Mouse (Mus musculus) layer of hippocampus, postnatal 14 days (tissue): Measurements from ENCODE around the gene Ankrd2. TPM values are rescaled to one million over a fixed set of nuclear protein-coding genes. Genes with fewer than 3 reads are reported as not detected.
"Not testable (repeated sequence)": the region's sequence is repeated elsewhere in the genome, so short reads cannot be mapped to it uniquely, and the experiment has no call there.

Source experiments
- DNase-seq, 2 experiments: peaks; one replicate each; pipeline ENCODE4 v3.0.0; 2021 to 2022; ENCODE audit warnings: low spot score in 2 of 2, mixed read lengths in 1 of 2
- total RNA-seq, 2 experiments: library from RNA; stranded (reverse); gene quantifications; 2 replicates each; pipeline ENCODE4 v1.2.3; 2021

The Ankrd2 gene
- total RNA-seq, 2 experiments from 2014 or later = 0.30 to 0.45 TPM

DNA sequence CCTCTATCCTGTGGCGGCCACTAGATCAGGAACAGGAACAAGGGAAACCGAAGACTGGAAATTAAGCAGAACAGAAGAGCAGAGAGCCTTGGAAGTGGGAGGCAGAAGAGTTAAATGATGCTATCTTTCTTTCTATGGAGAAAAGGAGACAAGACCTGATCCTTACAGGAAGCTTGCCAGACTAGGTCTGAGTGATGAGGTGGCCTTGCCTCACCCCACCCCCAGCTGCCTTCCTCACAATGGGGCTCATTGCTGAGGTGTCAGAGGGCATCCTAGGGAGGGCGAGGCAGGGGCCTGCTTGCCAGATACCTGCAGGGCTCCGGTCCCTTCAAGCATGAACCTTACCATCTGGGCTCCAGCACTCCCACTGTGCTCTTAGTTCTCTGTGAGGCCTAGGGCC, 16.1 kb downstream of the Ankrd2 start, which contains the start of gene 4933411K16Rik:
Gene 4933411K16Rik, plus strand, starts transcription at position 301 of the 400 bp plus-strand sequence.
- DNase-seq = no peak

- no peak for DNase-seq
Observed at GRCm38 (mm10) chr19:42054255-42054654, 18.5 kb downstream of the Ankrd2 start.

DNA sequence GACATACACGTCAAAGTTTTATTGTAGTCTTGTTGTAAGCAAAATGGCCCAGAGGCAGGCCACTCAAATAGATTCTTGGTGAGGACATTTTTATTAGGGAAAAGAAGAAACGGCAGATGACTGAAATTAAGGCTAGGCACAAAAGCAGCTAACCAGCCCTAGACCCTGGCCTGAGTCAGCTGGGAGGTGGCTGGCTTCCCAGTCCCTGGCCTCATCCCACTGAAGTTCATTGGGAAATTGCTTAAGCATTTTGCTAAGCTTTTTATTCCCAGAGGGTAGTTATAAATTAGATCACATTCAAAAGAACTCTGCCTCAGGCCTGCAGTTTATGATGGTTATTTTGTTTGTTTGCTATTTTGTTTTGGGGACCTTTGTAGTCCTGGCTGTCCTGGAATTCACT, 20.1 kb downstream of the Ankrd2 start:
- no peak for DNase-seq

GRCm38 (mm10) chr19:42056719-42057409, 21.1 kb downstream of the Ankrd2 start:
- DNase-seq = no peak

- DNase-seq = no peak
Observed at GRCm38 (mm10) chr19:42058426-42058825, 22.6 kb downstream of the Ankrd2 start.

GRCm38 (mm10) chr19:42061443-42061842, 25.6 kb downstream of the Ankrd2 start:
- no peak for DNase-seq

DNA sequence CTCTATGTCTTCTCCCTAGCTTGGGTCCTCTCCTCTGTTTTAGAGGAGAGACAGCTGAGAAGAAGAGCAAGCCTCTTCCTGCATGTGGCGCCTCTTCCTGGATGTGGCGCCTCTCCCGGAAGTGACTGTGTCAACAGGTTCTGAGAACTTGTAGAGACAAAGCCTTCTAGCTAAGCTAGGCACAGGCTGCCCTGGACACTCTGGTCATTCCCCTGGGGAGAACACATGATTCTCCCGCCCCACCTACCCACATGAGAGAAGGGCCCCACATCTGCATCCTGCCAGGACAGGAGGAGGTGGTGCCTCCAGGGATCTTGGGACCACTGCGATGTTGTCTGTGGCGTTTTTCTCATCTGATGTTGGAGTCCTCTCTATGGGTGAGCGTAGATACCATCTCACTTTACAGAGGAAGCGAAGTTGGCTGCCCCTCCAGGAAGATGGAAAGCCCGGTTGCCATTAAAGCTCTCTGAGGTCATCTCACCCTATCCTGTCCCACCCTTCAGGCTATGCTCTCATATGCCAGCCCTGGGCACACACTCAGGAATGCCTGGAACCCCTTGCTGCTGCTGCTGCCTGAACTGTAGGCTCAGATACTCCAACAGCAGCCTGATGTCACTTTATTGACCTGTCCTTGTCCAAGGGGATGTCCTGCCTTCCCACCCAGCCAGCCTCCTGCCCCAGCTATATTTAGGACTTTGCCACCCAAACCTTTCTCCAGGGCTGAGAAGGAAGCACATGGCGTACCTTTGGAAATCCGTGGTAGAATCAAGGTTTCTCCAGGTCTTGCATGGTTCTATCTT, 32.8 kb downstream of the Ankrd2 start:
- DNase-seq = no peak

- peak in 1 of 2 experiments; percentile 29 for DNase-seq
Observed at GRCm38 (mm10) chr19:42069241-42069525, 33.4 kb downstream of the Ankrd2 start.

- DNase-seq = no peak
Observed at GRCm38 (mm10) chr19:42071221-42071620, 35.4 kb downstream of the Ankrd2 start.

- DNase-seq = no peak
Observed at GRCm38 (mm10) chr19:42071886-42072608, 36.2 kb downstream of the Ankrd2 start.

DNA sequence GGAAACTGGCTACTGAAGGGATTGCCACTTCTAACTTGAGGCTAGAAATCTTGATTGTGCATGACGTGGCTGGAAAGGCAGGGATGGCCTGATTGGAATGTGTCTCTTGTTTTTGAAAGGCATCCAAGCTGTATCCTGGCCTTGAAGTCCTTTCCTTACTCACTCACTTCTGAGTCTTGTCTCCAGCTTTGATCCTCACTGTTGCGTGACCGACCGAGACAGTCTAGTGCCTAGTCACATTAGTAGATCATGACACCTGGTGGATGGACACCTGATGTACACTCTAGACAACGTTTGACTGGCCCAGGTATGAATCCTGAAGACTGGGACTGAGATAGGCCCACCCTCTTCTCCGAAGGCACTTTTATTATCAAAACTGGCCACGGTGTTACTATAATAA, 37.0 kb downstream of the Ankrd2 start:
- no peak for DNase-seq

GRCm38 (mm10) chr19:42075051-42075450, 39.3 kb downstream of the Ankrd2 start:
- DNase-seq = no peak

DNA sequence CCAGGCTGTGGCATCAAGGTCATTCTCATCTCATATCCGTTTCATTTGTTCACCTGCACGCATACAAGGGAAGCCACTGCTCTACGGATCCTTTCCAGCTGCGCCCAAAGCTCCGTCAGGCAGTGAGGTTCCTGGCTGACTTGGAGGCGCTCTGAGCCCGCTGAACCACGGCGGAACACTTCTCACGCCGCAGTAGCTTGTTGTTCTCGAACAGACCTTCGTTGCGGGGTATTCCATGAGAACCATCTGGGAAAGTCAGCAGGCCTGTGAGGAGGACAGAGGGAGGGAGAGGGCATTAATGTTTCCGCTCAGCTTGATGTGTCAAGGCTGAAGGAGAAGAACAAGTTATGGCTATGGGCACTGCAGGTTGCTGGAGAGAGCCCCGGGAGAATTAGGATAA, 40.2 kb downstream of the Ankrd2 start:
- no peak for DNase-seq

DNA sequence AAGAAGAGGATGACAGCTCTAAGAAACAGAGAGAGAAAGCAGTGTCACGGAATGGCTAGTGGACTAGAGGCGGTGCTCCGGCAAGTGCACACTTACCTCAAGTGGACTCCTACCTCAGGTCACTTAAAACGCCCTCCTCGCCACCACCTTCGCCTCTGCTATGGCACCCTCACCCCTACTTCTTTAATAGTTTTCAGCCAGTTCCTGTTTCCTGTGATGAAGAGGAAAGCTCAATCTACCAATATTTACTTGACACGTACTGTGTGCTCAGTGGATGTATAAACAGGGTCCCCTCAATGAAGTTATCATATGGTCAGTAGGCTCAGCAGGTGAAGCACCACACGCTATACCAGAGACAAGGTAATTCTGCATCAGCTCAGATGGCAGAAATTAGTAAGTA, 42.8 kb downstream of the Ankrd2 start:
- no peak for DNase-seq

DNA sequence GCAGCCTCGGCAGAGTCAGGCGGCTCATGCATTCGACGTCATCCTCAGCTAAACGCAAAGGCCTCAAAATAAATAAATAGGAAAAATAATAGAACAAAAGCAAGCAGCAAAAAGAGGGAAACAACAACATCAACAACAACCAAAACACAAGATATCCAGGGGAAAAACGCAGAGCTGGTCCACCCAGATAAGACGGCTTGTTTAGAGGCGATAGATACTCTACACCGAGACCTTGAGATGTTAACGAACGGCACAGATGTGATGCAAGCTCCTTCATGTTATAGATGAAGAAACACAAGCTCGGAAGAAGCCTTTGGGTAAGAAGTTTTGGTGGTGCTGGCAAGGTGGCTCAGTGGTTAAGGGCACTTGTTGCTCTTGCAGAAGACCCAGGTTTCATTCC, 43.2 kb downstream of the Ankrd2 start:
- DNase-seq = no peak

DNA sequence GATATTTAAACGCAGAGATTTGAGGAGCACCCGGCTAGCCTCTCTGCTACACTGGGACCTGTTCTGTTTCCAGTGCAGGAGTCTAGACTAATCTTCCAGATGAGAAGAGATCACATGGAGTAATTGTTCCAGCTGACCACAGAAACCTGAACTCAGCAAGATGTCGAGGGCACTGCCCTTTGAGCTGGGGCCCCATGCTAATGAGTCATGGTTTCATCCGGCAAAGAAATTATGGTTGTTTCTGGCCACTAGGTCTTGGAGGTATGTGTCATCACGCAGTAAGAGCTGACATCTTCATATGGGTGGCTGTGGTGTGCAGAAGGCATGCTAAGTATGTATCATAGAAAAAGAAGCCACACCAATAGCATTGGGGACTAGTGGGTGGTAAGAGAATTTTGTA, 44.1 kb downstream of the Ankrd2 start:
- no peak for DNase-seq

- no peak for DNase-seq
Observed at GRCm38 (mm10) chr19:42080469-42080868, 44.7 kb downstream of the Ankrd2 start.

GRCm38 (mm10) chr19:42081613-42082012, 45.8 kb downstream of the Ankrd2 start:
- DNase-seq = not testable (repeated sequence)

DNA sequence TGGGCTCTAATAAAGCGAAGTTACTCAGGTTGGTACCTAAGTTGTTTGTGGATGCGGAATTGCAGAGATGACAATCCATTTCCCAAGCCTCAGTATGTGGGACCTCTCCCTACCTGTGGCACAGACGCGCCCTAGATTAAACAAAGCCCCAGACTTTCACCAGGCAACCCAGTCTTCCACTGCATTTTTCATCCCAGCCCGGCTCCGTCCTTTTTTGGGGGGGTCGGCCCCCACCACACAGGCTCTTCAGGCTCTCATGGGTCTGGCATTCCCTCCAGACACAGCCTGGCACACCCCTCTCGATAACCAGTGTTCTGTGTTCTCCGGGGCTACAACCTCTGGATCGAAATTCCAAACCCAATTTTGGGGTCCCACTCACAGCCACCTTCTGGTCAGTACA, 49.9 kb downstream of the Ankrd2 start:
- DNase-seq = no peak

DNA sequence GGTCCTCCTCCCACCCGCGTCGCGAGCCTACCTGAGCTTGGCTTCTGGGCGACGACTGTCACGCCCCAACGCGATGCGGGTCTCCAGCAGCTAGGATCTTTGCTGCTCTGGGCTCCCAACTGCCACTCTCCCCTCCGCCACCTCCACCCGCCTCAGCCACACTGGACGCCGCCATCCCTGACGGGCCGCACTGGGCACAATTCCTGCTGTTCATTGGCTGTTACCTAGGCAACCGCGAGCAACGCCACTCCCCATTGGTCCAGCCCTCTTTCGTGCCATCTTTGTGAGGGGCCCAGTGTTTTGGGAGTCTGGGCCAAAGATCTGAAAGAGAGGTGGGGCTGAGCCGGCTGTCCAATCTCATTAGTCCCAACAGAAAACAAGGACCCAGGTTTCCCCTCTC, 50.4 kb downstream of the Ankrd2 start, which contains the start of gene Morn4:
Gene Morn4, minus strand, starts transcription at position 192 of the 400 bp plus-strand sequence.
- peak; percentile 91 to 95 for DNase-seq

DNA sequence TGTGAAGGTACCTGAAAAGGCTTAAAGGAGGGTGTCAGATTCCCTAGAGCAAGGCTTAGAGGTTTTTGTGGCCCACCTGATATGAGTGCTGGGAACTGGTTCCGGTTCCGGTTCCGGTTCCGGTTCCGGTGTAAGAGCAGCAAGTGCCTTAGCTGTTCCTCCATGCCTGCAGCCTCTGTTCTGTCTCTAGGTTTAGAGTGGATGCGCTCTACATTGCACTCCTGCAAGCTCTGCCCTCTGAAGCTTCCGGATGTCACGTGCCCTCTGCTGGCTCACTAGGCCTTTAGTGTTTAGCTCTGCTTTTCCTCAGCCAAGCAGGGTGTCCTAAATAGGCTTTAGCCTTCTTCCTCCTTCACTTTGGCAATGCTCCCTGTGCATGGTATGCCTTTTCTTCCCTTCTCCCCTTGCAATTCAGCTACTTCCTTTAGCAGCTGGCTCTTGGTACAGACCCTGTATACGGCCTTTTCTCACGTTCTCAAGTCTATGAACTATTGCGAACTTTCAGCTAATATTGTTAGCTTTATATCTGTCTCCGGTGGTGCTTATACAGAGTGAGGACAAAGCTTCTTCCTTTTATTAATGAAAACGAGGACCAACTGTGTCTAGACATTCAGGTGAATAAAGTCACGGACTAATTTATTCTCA, 53.4 kb downstream of the Ankrd2 start:
- DNase-seq = peak; percentile 36 to 40
